Mouse (Mus musculus) bone marrow macrophage, adult 2 months (primary cell): ENCODE results near the gene Slc6a16.

Experiments used
- CTCF ChIP-seq: IDR thresholded peaks from 2 replicates; pipeline ENCODE4 v1.5.1; 2012; ENCODE audit warnings: low read depth, mild to moderate bottlenecking, low read length, moderate library complexity
- POLR2A ChIP-seq: IDR thresholded peaks from 2 replicates; pipeline ENCODE4 v1.6.1; 2012; ENCODE audit warnings: mild to moderate bottlenecking, low read depth, low read length, borderline replicate concordance

- TF ChIP-seq CTCF = no peak
- TF ChIP-seq POLR2A = no peak
These were observed 5.2 kb upstream of the Slc6a16 start for GRCm38 (mm10) chr7:45235656-45236180.
